Mouse (Mus musculus) layer of hippocampus, adult 2 months (tissue): ENCODE results near the gene Dlk2. TPM values are rescaled to one million over a fixed set of nuclear protein-coding genes. Genes with fewer than 3 reads are reported as not detected.

ENCODE experiments used
- DNase-seq, 2 experiments: peaks; one replicate each; pipeline ENCODE4 v3.0.0; 2022; ENCODE audit warnings: low spot score in 2 of 2
- H3K27ac ChIP-seq: fragments of 200-600 bp; 2 replicates; pipeline ENCODE4 v1.8.1; 2022
- H3K4me3 ChIP-seq: fragments of 200-600 bp; 2 replicates; pipeline ENCODE4 v1.8.1; 2022; ENCODE audit warnings: mild to moderate bottlenecking
- CTCF ChIP-seq: fragments of 200-600 bp; conservative IDR thresholded peaks from 2 replicates; pipeline ENCODE4 v1.8.1; 2022; ENCODE audit warnings: antibody characterized with exemption, mild to moderate bottlenecking, moderate library complexity
- total RNA-seq, 2 experiments: library from RNA; stranded (reverse); gene quantifications; 2 replicates each; pipeline ENCODE4 v1.2.3; 2021

The Dlk2 gene
- total RNA-seq, 2 experiments from 2014 or later = 52.5 to 53.5 TPM

DNA sequence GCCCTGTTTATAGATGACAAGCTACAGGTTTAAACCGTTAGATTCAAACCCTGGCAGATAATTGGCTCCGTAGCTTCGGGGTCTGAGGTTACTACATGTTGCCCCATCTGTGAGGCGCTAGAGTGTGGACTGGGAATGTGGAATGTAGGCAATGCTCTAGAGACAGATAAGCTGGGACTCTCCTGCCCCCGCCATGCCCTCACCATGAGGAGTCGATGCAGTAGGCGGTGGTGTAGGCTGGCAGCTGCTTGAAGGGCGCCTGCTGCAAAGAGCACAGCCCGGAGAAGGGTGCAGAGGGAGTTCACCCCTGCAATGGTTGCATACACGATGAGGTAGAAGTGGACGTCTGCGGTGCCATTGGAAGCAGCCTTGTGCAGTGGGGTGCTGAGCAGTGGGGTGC lies 12.6 kb downstream of the Dlk2 start:
- Histone ChIP-seq H3K4me3 (no peak overlapping the region), H3K27ac (no peak overlapping the region)
- no peak for TF ChIP-seq CTCF
- DNase-seq = no peak

DNA sequence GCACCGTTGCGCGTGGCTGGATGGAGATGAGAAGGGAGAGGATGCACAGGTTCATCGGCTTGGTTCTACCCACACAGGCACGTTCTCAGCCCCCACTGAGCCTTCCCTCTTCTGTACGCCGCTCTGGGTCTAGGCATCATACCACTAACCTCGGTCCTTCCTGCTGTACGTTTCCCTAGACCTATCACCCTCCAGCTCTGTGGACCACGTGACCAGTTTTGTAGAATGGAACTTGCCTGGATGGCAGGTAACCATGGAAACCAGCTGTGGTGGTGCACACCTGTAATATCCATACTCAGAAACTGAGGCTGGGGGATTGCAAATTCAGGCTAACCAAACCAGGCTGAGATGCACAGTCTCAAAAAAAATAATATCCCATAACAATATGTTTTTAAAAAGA lies 13.3 kb downstream of the Dlk2 start:
- no peak for TF ChIP-seq CTCF
- Histone ChIP-seq H3K27ac (no peak overlapping the region), H3K4me3 (no peak overlapping the region)
- no peak for DNase-seq

DNA sequence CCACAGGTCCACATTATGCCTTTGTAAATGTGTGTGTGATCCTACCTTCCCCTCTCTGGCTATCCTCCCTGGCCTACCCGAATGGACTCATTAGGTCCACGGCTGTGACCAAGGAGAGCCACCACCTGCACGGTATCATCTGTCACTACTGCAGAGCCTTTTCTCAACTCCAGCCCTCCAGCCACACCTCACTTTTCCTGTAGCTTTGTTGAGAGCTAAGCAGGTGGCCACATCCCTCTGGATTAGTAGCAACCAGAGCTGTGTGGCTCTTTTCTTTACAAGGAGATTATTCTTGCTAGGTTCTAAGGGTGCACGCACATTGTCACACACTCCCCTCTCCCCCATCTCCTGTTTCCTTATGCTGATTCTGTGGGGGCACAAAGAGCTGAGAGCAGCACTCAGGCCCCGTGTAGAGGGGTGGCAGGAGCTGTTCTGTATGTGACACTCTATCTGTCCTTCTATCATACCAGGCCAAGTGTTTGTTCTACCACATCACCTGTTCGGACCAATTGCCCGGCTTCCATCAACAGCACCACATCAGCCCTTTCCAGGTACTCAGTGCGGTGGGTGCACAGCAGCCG lies 16.0 kb downstream of the Dlk2 start:
- no peak overlapping the region for H3K27ac ChIP-seq
- TF ChIP-seq CTCF = no peak
- no peak overlapping the region for H3K4me3 ChIP-seq
- DNase-seq = no peak

DNA sequence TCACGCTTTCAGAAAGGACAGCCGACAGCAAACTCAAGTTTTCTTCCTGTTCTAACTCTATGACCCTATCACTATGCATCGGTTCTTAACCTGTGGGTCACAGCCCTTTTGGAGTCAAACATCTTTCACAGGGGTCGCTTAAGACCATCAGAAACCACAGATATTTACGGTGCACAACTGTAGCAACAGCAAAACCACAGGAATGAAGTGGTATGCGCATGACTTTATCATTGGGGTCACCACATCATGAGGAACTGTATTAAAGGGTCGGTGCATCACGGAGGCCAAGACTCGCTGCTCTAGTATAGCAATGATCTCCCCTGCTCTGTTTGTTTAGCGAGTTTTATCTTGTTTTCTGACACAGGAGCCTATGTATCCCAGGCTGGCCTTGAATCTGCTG lies 18.6 kb downstream of the Dlk2 start:
- H3K27ac ChIP-seq = no peak overlapping the region
- no peak overlapping the region for H3K4me3 ChIP-seq
- TF ChIP-seq CTCF = no peak
- no peak for DNase-seq

DNA sequence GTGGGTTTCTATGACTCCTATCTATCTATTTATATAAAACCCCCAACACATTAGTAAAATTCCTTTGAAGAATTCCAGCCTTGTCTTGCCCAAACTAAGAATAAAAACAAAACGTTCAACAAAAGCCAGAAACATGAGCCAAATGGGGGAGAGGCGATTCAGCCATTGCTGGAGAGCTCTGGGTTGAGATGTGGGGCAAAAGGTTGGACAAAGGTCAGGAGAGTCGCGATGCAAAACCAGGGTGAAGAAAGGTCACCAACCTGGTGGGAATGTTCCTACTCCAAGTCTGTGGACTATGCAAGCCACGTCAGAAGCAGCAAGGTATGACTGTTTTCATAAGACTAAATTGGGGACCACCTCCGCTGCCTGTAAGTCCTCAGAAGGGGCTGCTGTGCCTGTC lies 23.3 kb downstream of the Dlk2 start:
- DNase-seq = no peak

DNA sequence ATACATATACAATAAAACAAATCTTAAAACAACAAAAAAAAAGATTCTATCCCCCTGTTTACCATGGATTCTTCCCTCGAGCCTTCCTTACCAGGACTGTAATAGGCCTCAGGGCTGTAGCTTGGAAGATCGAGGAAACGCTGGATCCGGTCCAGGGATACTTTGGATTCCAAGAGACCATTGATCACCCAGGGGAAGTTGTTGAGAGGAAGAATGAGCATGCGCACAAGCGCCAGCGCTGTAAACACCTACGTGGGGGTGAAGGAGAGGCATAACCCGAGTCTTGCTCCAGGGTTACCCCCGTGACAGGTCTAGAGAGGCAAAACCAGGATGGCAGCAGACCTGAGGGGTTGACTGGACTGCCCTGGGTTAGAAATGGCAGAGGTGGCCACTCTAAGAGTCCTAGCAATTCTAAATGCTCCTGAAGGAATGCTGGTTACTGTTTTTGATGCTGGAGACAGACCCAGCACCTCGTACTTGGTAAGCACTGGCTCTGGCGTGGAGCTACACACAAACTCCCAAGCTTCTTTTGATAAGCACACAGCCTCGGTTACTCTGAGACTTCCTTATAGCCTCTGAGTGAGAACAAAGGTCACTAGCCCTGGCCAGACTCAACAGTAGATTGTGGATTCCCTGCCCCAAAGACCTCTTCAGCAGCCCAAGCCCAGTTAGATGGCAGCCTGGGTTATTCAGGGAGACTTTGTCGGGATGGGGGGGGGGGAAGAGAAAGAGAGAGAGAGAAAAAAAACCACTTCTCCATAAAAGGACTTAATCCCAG lies 25.0 kb downstream of the Dlk2 start:
- TF ChIP-seq CTCF = no peak
- DNase-seq = no peak
- Histone ChIP-seq H3K27ac (no peak overlapping the region), H3K4me3 (no peak overlapping the region)

More for the DNA sequence above, 23.3 kb downstream of the Dlk2 start:
- no peak for TF ChIP-seq CTCF
- Histone ChIP-seq H3K4me3 (no peak overlapping the region), H3K27ac (no peak overlapping the region)

DNA sequence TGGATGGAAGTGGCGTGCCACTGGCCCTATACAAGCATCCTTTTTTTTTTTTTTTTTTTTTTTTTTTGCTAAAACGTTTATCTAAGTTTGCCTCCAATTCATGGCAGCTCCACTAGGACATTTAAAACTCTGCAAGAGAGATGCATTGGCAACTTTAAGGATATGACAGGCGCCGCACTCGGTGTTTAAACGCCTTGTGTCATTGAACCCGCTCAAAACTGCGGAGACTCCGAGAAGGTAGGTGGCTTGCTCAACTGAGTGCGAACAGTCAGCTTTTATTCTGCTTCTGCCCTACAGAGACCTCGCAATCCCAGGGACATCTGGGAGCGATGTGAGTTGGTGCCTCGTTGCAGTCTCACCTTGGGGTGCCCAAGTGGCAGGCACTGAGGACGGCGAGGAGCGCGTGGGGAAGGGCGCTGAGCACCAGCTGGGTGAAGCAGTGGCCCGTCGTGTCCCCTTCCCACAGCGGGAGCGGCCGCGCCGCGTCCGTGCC lies 30.2 kb downstream of the Dlk2 start:
- DNase-seq = peak in 1 of 2 experiments; percentile 17
- Histone ChIP-seq H3K27ac (peak overlapping the region; percentile 94), H3K4me3 (peak overlapping the region; percentile 84)
- no peak for TF ChIP-seq CTCF

DNA sequence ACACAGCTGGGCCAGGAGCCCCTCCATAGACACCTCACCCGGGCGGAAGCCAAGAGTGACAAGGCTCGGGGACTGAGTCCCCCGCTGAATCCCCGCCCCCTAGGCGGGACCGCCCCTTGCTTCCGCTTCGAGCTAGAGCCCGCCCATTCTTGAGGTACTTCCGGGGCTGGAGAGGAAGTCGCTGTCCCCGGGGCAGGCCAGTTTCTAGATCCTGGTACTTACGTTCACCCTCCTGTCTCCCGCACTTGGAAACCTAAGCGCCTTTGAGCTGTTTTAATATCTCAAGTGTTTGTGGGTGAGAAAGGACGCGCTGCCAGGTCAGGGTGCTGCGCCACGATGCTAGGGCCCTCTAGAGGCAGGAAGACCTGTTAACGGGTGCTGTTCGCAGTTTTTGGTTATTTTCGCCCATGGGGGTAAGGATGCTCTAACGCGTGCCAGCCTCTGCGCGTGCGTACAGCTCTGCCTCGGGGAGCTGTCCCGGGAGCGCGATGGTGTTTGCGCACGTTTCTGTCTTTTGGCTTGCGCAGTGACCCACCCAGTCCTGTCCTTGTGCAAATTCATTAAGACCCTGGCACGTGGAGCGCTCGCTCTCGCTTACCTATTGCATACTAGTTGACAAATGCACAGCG lies 30.8 kb downstream of the Dlk2 start, which contains the start of gene Abcc10:
Gene Abcc10, minus strand, starts transcription at position 447 of the 629 bp plus-strand sequence.
- TF ChIP-seq CTCF = peak; percentile 65
- H3K27ac ChIP-seq = peak within 1 kb of the TSS; percentile 94
- peak; percentile 96 for DNase-seq
- peak within 1 kb of the TSS; percentile 84 for H3K4me3 ChIP-seq

DNA sequence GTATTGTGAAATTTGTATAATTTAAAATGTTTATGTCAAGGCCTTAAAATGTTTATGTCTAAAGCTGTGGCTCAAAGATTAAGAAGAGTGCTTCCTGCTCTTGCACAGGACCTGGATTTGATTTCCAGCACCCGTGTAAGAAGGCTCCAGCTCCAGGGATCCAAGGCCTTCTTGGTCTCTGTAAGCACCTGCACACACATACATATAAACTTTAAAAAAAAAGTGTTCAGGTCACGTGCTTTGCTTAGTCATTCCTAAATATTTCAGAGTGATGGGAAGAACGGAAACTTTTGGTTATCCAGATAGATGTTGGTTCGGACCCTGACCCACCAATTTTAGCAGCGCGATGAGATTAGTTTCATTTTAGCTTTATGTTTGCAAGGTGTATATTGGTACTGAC lies 31.5 kb downstream of the Dlk2 start:
- no peak for DNase-seq
- TF ChIP-seq CTCF = no peak
- H3K4me3 ChIP-seq = peak overlapping the region; percentile 84
- H3K27ac ChIP-seq = peak overlapping the region; percentile 94

DNA sequence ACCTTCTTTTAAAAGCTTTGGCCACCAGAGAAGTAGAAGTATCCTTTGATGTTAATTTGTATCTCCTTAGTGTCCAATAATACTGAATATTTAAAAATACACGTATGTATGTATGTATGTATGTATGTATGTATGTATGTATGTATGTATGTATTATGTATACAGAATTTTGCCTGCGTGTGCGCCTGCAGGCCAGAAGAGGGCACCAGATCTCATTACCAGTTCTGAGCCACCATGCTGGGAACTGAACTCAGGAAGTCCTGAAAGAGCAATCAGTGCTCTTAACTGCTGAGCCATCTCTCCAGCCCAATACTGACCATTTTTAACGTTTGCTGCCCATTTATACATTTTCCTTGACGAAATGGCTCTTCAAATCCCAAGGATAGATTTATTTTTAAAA lies 39.3 kb downstream of the Dlk2 start:
- TF ChIP-seq CTCF = peak; percentile 69
- H3K27ac ChIP-seq = no peak overlapping the region
- no peak overlapping the region for H3K4me3 ChIP-seq
- no peak for DNase-seq

DNA sequence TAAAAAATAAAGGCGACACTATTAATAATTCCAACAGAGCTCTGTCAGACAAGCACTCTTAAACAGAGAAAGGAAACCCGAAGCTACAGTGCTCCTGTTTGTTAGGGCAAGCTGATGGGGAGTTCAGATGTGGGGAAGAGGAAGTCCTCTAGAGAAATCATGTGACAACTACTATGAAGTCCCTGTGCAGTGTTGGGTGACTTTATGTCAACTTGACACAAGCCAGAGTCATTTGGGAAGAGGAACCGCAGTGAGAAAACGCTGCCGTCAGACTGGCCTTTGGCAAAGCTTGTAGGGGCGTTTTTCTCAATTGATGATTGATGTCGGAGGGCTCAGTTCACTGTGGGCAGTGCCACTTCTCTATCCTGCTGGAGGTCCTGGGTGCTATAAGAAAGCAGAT lies 44.0 kb downstream of the Dlk2 start:
- Histone ChIP-seq H3K27ac (no peak overlapping the region), H3K4me3 (no peak overlapping the region)
- TF ChIP-seq CTCF = no peak
- DNase-seq = no peak

DNA sequence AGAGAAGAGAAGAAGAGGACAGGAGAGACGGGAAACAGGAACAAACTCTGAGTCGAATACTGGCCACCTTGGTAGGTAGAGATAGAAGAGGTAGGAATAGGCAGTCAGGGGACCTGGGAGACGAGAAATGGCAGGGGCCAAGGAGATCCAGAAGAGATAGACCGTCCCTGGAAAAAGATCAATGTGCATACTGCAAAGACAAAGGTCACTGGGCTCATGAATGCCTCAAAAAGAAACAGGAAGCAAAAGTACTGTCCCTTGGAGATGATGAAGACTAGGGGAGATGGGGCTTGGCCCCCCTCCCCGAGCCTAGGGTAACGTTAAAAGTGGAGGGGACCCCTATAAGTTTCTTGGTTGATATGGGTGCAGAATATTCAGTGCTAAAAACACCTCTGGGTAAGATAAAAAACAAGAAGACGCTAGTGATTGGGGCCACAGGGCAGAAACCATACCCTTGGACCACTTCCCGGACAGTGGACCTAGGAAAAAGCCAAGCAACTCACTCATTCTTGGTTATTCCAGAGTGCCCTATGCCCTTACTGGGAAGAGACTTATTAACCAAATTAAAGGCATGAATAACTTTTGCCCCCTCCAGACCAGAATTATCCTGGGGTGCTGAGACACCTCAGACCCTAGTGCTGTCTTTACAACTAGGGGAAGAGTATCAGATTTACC lies 53.9 kb downstream of the Dlk2 start:
- no peak overlapping the region for H3K4me3 ChIP-seq
- no peak for DNase-seq
- TF ChIP-seq CTCF = no peak
- H3K27ac ChIP-seq = no peak overlapping the region

Other genes with a start within 250 kb of the Dlk2 start
- gene Mrps18a, start 186.4 kb upstream of the Dlk2 start, total RNA-seq = 10 to 100 TPM; 81.1 to 82.5 TPM
- gene Rsph9, start 153.2 kb upstream of the Dlk2 start, total RNA-seq = 10 to 100 TPM; 27.4 to 28.8 TPM
- 10 to 100 TPM in 1 of 2 experiments, 1 to 10 TPM in 1; 7.9 to 10.5 TPM for gene Mad2l1bp, start 143.9 kb upstream of the Dlk2 start, total RNA-seq
- gene Gtpbp2, start 136.4 kb upstream of the Dlk2 start, total RNA-seq = 100 to 1,000 TPM; 118 to 138 TPM
- gene Polh, start 94.8 kb upstream of the Dlk2 start, total RNA-seq = 1 to 10 TPM; 5.4 to 6.0 TPM
- 10 to 100 TPM; 44.0 to 48.3 TPM for gene Xpo5, start 94.6 kb upstream of the Dlk2 start, total RNA-seq
- 10 to 100 TPM; 37.6 to 39.0 TPM for gene Polr1c, start 49.4 kb upstream of the Dlk2 start, total RNA-seq
- gene Yipf3, start 49.3 kb upstream of the Dlk2 start, total RNA-seq = 10 to 100 TPM; 80.3 to 95.2 TPM
- gene Lrrc73, start 43.9 kb upstream of the Dlk2 start, total RNA-seq = 10 to 100 TPM; 57.3 to 58.2 TPM
- 10 to 100 TPM; 54.0 to 56.7 TPM for gene Tjap1, start 14.4 kb upstream of the Dlk2 start, total RNA-seq
- gene Abcc10, start 30.9 kb downstream of the Dlk2 start, total RNA-seq = 1 to 10 TPM; 8.9 to 9.7 TPM
- 10 to 100 TPM; 57.4 to 70.5 TPM for gene Zfp318, start 86.3 kb downstream of the Dlk2 start, total RNA-seq
- gene Crip3, start 131.5 kb downstream of the Dlk2 start, total RNA-seq = 1 to 10 TPM; 2.4 to 6.3 TPM
- under 1 TPM in 1 of 2 experiments, not detected in 1; 0.28 TPM for gene Slc22a7, start 141.0 kb downstream of the Dlk2 start, total RNA-seq
- 100 to 1,000 TPM; 119 to 122 TPM for gene Ttbk1, start 190.3 kb downstream of the Dlk2 start, total RNA-seq
- gene Dnph1, start 199.3 kb downstream of the Dlk2 start, total RNA-seq = 1 to 10 TPM; 4.8 to 6.2 TPM
- 10 to 100 TPM; 66.1 to 68.4 TPM for gene Cul9, start 249.0 kb downstream of the Dlk2 start, total RNA-seq